Mouse (Mus musculus) hindbrain, embryonic 13.5 days (tissue): ENCODE measurements at regions not wholly inside any gene's neighbourhood (a gene's known extent, or its start where the extent isn't known, plus 50 kb on each side); places are given as distances from the start of the nearest gene placed in this dataset.

Experiments
- ATAC-seq: fragments of 200-750 bp; cut with Nextera tagmentation; 2 replicates; pipeline ENCODE4 v1.8.0; 2017; ENCODE audit warnings: moderate TSS enrichment; ENCODE audit not compliant: low FRiP score
- H3K27ac ChIP-seq: fragments of 300-500 bp; sonication (generic); 2 replicates; pipeline ENCODE4 v1.5.1; 2015; ENCODE audit warnings: inconsistent platforms, mild to moderate bottlenecking, moderate library complexity
- H3K27me3 ChIP-seq: fragments of 300-500 bp; sonication (generic); 2 replicates; pipeline ENCODE4 v1.6.1; 2015; ENCODE audit warnings: mild to moderate bottlenecking, inconsistent platforms
- H3K36me3 ChIP-seq: fragments of 300-500 bp; sonication (generic); 2 replicates; pipeline ENCODE4 v1.6.1; 2015; ENCODE audit warnings: mild to moderate bottlenecking, inconsistent platforms
- H3K4me1 ChIP-seq: fragments of 300-500 bp; sonication (generic); replicated peaks from 2 replicates; pipeline ENCODE4 v1.6.1; 2015; ENCODE audit warnings: inconsistent platforms
- H3K4me2 ChIP-seq: fragments of 300-500 bp; sonication (generic); 2 replicates; pipeline ENCODE4 v1.6.1; 2015; ENCODE audit warnings: inconsistent platforms, mild to moderate bottlenecking, moderate library complexity
- H3K4me3 ChIP-seq: fragments of 300-500 bp; sonication (generic); 2 replicates; pipeline ENCODE4 v1.5.1; 2015; ENCODE audit warnings: mild to moderate bottlenecking, inconsistent platforms
- H3K9ac ChIP-seq: fragments of 300-500 bp; sonication (generic); 2 replicates; pipeline ENCODE4 v1.6.1; 2015; ENCODE audit warnings: mild to moderate bottlenecking, inconsistent platforms
- H3K9me3 ChIP-seq: fragments of 300-500 bp; sonication (generic); 2 replicates; pipeline ENCODE4 v1.6.1; 2016; ENCODE audit warnings: inconsistent platforms
- WGBS: fragments of 180-500 bp; shearing (Covaris S2); methylation state at CpG from one replicate; pipeline ENCODE4 v1.1.7; 2015; 5-methylcytosine and 5-hydroxymethylcytosine counted together

GRCm38 (mm10) chr14:105056171-105056570 is 121.0 kb downstream of the Rbm26 start:
- no peak overlapping the region for H3K9ac ChIP-seq
- peaks cover 9% of the 10 kb centered on the region; the same call in 1 of the 2 replicates for H3K9me3 ChIP-seq
- H3K27me3 ChIP-seq, result no peaks in the 10 kb centered on the region
- ATAC-seq, result no peak
- no peak overlapping the region for H3K27ac ChIP-seq
- no peaks in the 10 kb centered on the region for H3K4me1 ChIP-seq
- H3K4me3 ChIP-seq, result no peak overlapping the region
- no peak overlapping the region for H3K4me2 ChIP-seq
- H3K36me3 ChIP-seq, result no peaks in the 10 kb centered on the region
- WGBS, result 80% methylated on average over 6 of the region's 6 CpGs

DNA sequence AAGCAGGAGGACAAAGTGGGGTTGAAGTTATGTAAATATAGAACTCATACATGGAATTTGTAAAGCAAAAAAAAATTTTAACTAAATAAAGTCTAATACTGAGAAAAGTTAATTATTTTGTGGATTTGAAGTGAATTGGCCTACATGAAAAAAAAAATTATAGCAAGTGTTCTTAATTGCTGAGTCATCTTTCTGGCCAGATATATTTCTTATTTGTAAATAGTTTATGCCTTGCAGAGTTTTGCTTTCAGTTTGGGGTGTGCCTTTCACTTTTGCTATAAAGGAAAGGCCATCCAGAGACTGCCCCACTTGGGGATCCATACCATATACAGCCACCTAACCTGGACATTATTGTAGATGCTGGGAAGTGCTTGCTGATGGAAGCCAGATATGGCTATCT is 138.3 kb downstream of the Rbm26 start:
- no peak overlapping the region for H3K9ac ChIP-seq
- no peak overlapping the region for H3K27ac ChIP-seq
- no peak for ATAC-seq
- H3K36me3 ChIP-seq, result no peaks in the 10 kb centered on the region
- H3K4me1 ChIP-seq, result no peaks in the 10 kb centered on the region
- no peak overlapping the region for H3K4me3 ChIP-seq
- no peak overlapping the region for H3K4me2 ChIP-seq
- H3K9me3 ChIP-seq, result no peaks in the 10 kb centered on the region
- H3K27me3 ChIP-seq, result no peaks in the 10 kb centered on the region

DNA sequence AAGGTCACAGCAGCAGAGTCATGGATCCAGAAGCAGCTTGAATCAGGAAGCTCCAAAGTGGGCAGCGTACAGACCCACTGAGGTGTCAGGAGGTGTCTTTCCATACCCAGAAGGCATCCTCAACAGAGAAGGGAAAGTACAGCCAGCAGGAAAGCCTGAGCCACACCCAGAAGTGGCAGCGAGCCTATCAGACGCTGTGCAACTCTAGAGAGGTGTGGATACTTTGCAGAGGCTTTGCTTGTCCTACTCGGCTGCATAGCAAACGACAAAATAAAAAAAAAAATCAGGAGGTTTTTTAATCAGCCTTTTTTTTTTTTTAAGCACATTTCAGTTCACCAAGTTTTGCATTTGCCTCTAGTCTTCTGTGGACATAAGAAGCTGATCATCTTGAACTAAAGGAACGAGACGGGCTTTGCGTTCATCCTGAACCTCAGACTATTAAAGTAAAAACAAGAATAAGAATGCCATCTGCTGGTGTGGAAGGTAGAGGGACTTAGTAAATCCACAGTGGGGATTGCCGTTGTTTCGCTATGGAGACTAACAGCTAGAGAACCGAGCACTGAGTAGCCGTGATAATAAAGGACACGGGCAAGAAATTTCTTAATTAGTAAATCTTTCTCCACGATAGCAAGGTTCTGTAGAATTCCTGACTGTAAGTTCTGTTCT is 142.3 kb downstream of the Rbm26 start:
- H3K27me3 ChIP-seq, result no peaks in the 10 kb centered on the region
- no peak overlapping the region for H3K27ac ChIP-seq
- no peak for ATAC-seq
- H3K4me2 ChIP-seq, result peak overlapping the region; percentile 20; the same call in 1 of the 2 replicates
- WGBS, result 44% methylated on average over 14 of the region's 14 CpGs
- no peak overlapping the region for H3K9ac ChIP-seq
- no peaks in the 10 kb centered on the region for H3K4me1 ChIP-seq
- no peaks in the 10 kb centered on the region for H3K9me3 ChIP-seq
- H3K36me3 ChIP-seq, result no peaks in the 10 kb centered on the region
- H3K4me3 ChIP-seq, result no peak overlapping the region

DNA sequence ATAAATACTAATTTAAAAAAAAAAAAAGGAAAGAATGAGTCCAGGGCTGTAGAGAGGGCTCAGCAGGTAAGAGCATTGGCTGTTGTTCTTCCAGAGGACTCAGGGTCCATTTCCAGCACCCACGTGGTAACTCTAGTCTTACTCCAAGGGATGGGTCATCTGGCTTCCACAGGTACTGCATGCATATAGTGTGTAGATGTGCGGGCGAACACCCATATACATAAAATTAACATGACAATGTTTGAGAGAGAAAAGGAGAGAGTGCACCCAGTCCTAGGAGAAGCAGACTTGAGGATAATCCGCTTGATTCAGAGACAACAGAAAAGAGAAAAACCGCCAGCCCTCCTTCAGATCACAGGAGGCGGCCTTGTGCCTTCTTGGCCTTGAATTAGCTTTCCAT is 157.2 kb downstream of the Rbm26 start:
- no peaks in the 10 kb centered on the region for H3K27me3 ChIP-seq
- 72% methylated on average over 6 of the region's 6 CpGs for WGBS
- ATAC-seq, result no peak

GRCm38 (mm10) chr14:105016089-105016846 is 160.9 kb downstream of the Rbm26 start:
- Histone ChIP-seq H3K27me3 (no peaks in the 10 kb centered on the region), H3K9me3 (no peaks in the 10 kb centered on the region), H3K4me2 (peak overlapping the region; percentile 47), H3K4me1 (peaks cover 11% of the 10 kb centered on the region), H3K4me3 (peak overlapping the region; percentile 19), H3K27ac (peak overlapping the region; percentile 31; the same call in 1 of the 2 replicates), H3K36me3 (no peaks in the 10 kb centered on the region), H3K9ac (peak overlapping the region; percentile 40; the same call in 1 of the 2 replicates)
- ATAC-seq, result peak; percentile 75
- WGBS, result 16% methylated on average over 17 of the region's 17 CpGs

More for the DNA sequence above, 157.2 kb downstream of the Rbm26 start:
- no peak overlapping the region for H3K4me3 ChIP-seq
- H3K9me3 ChIP-seq, result no peaks in the 10 kb centered on the region
- no peak overlapping the region for H3K9ac ChIP-seq
- H3K36me3 ChIP-seq, result no peaks in the 10 kb centered on the region
- H3K27ac ChIP-seq, result no peak overlapping the region
- no peak overlapping the region for H3K4me2 ChIP-seq
- H3K4me1 ChIP-seq, result peaks cover 11% of the 10 kb centered on the region

GRCm38 (mm10) chr14:105015278-105015677 is 161.8 kb downstream of the Rbm26 start:
- Histone ChIP-seq H3K4me1 (peaks cover 11% of the 10 kb centered on the region), H3K27ac (no peak overlapping the region), H3K4me3 (no peak overlapping the region), H3K4me2 (no peak overlapping the region), H3K27me3 (no peaks in the 10 kb centered on the region), H3K9ac (no peak overlapping the region), H3K9me3 (no peaks in the 10 kb centered on the region), H3K36me3 (no peaks in the 10 kb centered on the region)
- ATAC-seq, result no peak
- 87% methylated on average over 2 of the region's 2 CpGs for WGBS

DNA sequence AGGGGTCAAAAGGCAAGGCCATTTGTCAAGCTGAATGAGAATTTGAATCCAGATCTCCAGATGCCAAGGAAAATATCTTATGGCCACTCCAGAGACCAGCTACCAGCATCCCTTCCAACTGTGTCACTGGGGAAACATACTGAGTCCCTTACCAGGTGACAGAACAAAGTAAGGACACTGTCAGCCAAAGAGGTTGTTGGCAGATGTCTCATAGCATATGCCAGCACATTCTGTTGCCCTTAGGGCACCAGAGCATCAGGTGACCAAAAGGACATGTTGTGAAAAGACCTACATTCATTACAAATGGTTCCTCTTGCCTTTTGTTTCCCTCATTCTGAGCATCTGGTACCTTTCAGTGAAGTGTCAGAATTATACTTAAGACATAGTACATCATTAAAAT is 166.4 kb downstream of the Rbm26 start:
- H3K27ac ChIP-seq, result no peak overlapping the region
- ATAC-seq, result 0 out of 2 replicates have a peak, but pooled peaks have one; percentile 26
- H3K27me3 ChIP-seq, result no peaks in the 10 kb centered on the region
- no peaks in the 10 kb centered on the region for H3K36me3 ChIP-seq
- no peak overlapping the region for H3K4me2 ChIP-seq
- H3K9me3 ChIP-seq, result no peaks in the 10 kb centered on the region
- H3K4me3 ChIP-seq, result no peak overlapping the region
- H3K9ac ChIP-seq, result no peak overlapping the region
- peaks cover 2% of the 10 kb centered on the region for H3K4me1 ChIP-seq

- ATAC-seq, result no peak
- H3K9me3 ChIP-seq, result no peaks in the 10 kb centered on the region
- H3K27ac ChIP-seq, result no peak overlapping the region
- H3K4me1 ChIP-seq, result no peaks in the 10 kb centered on the region
- H3K4me3 ChIP-seq, result no peak overlapping the region
- H3K36me3 ChIP-seq, result no peaks in the 10 kb centered on the region
- no peaks in the 10 kb centered on the region for H3K27me3 ChIP-seq
- no peak overlapping the region for H3K9ac ChIP-seq
- 91% methylated on average over 2 of the region's 2 CpGs for WGBS
- H3K4me2 ChIP-seq, result no peak overlapping the region
These were observed 168.8 kb downstream of the Rbm26 start for GRCm38 (mm10) chr14:105008331-105008730.

DNA sequence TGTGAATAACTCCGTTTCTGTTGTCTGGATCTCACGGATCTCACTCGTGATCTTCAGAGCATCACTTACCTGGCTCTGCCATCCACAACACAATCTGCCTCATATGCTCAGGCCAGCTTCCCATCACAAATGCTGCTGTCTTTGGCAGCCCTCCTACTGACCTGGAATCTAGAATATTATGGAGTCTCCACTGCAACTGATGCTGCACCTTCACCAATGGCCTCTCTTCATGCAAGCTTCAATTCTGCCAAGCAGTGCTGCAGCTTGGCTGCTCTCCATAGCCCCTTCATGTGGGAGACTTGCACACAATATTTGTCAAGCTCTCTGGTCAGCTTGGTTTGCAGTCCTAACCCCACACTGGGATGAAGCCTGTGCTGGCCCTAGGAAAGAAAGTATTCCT is 183.1 kb downstream of the Rbm26 start:
- Histone ChIP-seq H3K27ac (no peak overlapping the region), H3K36me3 (no peaks in the 10 kb centered on the region), H3K9me3 (no peaks in the 10 kb centered on the region), H3K9ac (no peak overlapping the region), H3K4me3 (no peak overlapping the region), H3K4me1 (no peaks in the 10 kb centered on the region), H3K27me3 (no peaks in the 10 kb centered on the region), H3K4me2 (no peak overlapping the region)
- ATAC-seq, result no peak
- 96% methylated on average over 3 of the region's 3 CpGs for WGBS

DNA sequence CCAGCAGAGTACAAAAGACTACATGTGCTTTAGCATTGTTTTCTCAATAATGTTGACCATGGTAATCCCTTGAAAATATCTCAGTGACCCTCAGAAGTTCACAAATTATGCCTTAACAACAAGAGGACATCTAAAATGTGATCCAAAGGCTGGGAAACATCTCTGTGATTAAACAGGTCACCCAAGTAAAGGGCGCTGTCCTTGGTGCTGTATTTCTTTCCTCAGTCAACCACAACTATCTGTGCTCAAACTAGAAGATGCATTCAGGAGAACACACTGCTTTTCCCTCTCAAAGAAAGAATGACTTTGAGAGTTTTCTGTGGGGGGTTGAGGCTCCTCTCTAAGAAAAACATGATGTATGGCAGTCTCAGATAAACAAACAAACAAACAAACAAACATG is 211.1 kb downstream of the Rbm26 start:
- Histone ChIP-seq H3K27me3 (no peaks in the 10 kb centered on the region), H3K36me3 (no peaks in the 10 kb centered on the region), H3K27ac (no peak overlapping the region), H3K4me1 (no peaks in the 10 kb centered on the region), H3K9me3 (no peaks in the 10 kb centered on the region), H3K4me3 (no peak overlapping the region), H3K9ac (no peak overlapping the region), H3K4me2 (no peak overlapping the region)
- no peak for ATAC-seq
- WGBS, result 63% methylated on average over 1 of the region's 1 CpGs

DNA sequence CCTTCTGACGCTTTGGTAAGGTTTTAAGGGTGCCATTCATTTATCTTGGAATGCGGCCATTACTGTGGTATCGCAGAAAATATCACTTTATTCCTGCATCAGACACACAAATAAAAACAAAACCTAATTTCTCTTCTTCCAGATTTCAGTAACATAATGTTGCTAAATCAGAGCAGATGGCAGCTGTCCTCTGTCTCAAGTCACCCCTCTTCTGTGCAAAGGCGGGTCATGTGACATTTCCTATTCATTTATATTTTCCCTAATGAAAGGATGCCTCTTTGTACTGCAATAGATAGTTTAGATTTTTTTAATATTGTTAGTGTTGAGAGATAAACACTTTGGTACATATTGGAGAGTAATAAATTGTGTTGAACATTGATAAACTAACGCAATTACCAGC is 233.7 kb downstream of the Rbm26 start:
- Histone ChIP-seq H3K4me1 (no peaks in the 10 kb centered on the region), H3K4me3 (no peak overlapping the region), H3K36me3 (no peaks in the 10 kb centered on the region), H3K9ac (no peak overlapping the region), H3K9me3 (no peaks in the 10 kb centered on the region), H3K27ac (no peak overlapping the region), H3K27me3 (no peaks in the 10 kb centered on the region), H3K4me2 (no peak overlapping the region)
- no peak for ATAC-seq
- WGBS, result 94% methylated on average over 5 of the region's 5 CpGs

DNA sequence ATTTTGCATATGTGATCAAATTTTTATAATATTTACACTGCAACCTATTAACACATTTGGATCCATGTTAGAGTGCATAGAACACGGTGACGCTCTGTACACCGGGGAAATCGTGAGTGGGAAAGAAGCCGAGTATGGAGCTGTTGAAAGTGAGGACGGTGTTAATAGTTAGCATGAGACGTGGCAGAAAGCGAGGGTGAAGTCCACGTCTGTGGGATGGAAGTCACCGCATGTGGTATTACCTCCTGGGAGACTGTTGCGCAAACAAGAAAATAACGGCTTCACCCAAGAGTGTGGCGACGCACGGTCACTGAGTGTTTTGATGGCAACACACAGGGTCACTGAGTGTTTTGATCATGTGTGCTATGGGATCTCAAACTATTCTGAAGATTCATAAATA is 237.2 kb downstream of the Rbm26 start:
- no peak overlapping the region for H3K4me2 ChIP-seq
- H3K9ac ChIP-seq, result no peak overlapping the region
- H3K4me3 ChIP-seq, result no peak overlapping the region
- no peak for ATAC-seq
- no peaks in the 10 kb centered on the region for H3K36me3 ChIP-seq
- no peaks in the 10 kb centered on the region for H3K9me3 ChIP-seq
- 89% methylated on average over 15 of the region's 15 CpGs for WGBS
- H3K27ac ChIP-seq, result no peak overlapping the region
- H3K27me3 ChIP-seq, result no peaks in the 10 kb centered on the region
- H3K4me1 ChIP-seq, result no peaks in the 10 kb centered on the region
